Mouse (Mus musculus): ENCODE results near the gene Mrtfb.

Mrtfb gene

GRCm38 (mm10) chr16:13400375-13400774, 144.1 kb downstream of the Mrtfb start:
- no peak for DNase-seq (ENCODE audit: low read depth in 2 of 2, low spot score in 2 of 2)

DNA sequence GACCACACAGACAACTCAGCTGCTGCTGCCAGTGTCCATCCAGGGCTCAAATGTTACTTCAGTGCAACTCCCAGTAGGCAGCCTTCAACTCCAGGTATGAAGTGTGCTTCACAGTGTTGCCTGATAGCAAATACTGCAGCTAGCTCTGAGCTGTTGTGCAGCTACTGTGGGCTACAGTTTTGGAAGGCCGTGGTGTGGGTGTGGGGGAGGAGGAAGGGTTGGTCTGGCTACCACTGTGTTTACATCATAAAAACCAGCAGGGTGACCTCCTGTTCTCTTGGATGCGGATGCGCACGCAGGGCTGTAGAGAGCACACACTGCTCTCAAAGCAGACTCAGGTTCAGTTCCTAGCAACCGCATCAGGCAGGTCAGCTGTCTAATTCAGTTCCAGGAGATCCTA, 145.3 kb downstream of the Mrtfb start:
- DNase-seq (ENCODE audit: low read depth in 2 of 2, low spot score in 2 of 2) = no peak

- DNase-seq (ENCODE audit: low read depth in 2 of 2, low spot score in 2 of 2) = no peak
Measured at GRCm38 (mm10) chr16:13404656-13405055, 148.4 kb downstream of the Mrtfb start.

- no peak for DNase-seq (ENCODE audit: low read depth in 2 of 2, low spot score in 2 of 2)
Measured at GRCm38 (mm10) chr16:13405403-13405802, 149.1 kb downstream of the Mrtfb start.

DNA sequence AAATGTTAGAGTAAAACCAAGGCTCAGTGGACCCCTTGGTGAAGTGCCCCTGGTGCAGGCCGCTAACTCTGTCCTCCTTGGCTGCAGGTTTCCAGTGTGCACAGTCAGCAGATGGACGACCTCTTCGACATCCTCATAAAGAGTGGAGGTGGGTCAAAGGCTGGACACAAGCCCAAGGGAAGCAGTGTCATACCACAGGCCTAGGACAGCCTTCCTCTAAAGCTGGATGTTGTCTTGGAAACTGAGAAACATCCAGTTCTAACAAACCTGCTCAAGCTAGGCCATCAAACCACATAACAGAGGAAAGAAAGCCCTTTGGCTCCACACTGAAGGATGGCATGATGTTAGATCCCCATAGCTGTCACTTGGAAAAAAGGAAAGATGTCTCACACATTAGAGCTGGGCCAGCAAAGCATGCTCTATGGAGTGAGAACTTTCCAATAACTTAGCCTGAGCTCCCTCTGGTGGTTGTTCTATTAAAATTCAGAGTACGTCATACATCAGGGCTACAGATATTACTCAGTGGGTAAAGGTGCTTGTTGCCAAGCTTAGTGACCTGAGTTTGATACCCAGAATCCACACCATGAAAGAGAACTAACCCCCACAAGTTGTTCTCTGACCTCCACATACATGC, 153.4 kb downstream of the Mrtfb start:
- DNase-seq (ENCODE audit: low read depth in 2 of 2, low spot score in 2 of 2) = peak in 1 of 2 experiments; percentile 21

GRCm38 (mm10) chr16:13410760-13411159, 154.5 kb downstream of the Mrtfb start:
- DNase-seq (ENCODE audit: low read depth in 2 of 2, low spot score in 2 of 2) = no peak

- DNase-seq (ENCODE audit: low read depth in 2 of 2, low spot score in 2 of 2) = no peak
Measured at GRCm38 (mm10) chr16:13411531-13411930, 155.2 kb downstream of the Mrtfb start.

DNA sequence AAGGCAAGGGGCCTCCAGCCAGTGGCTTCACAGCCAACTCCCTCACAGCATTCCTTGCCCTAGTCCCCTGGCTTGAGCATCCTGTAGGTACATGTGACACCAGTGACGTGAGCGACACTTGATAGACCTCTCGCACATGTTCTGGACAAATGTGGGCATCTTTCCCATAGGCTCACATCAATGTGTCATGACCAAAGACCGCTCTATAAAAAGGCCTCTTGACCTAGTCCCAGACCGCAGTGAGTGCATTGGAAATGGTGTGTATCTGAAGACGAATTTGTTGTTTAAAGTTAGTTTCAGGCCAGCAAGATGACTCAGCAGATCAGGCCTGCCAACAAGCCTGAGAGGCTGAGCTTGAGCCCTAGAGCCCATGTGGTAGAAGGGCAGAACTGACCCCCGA, 158.3 kb downstream of the Mrtfb start:
- no peak for DNase-seq (ENCODE audit: low read depth in 2 of 2, low spot score in 2 of 2)

DNA sequence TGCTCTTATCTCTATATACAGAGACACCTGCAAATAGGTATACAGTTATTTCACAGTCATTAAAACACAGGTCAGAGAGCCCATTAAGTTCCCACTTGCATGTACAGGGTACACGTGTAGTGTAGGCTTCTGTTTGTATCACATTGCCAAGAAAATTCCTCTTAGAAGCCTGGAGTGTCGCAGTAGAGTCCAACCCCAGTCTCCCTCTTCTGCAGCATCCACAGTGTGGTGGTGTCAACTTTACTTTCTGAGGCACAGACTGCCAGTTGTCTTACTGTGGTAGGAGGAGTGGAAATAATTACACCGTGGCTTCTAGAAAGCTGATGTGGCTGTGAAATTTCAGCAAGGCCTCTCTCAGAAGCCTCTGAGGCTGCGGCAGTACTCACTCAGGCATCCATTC, 158.7 kb downstream of the Mrtfb start:
- DNase-seq (ENCODE audit: low read depth in 2 of 2, low spot score in 2 of 2) = no peak

GRCm38 (mm10) chr16:13415465-13415864, 159.2 kb downstream of the Mrtfb start:
- DNase-seq (ENCODE audit: low read depth in 2 of 2, low spot score in 2 of 2) = no peak

- DNase-seq (ENCODE audit: low read depth in 2 of 2, low spot score in 2 of 2) = no peak
Measured at GRCm38 (mm10) chr16:13416465-13416864, 160.2 kb downstream of the Mrtfb start.

DNA sequence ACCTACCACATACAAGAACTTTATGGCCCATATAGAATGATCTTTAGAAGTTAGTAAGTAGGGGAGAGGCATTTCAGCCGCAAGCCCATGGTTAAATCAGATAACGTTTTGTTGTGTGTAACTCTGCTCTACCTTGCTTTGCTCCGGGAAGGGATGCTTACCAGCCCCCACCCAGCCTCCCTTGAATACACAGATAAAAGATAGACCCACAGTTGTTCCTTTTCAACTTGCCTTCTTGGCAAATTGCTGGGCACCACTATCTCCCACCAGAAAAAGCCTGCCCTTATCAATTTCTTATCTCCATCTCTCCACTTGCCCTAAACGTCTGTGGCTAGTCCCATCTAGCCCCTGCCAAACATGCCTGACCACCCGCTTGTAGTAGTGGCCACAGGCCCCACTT, 161.6 kb downstream of the Mrtfb start:
- no peak for DNase-seq (ENCODE audit: low read depth in 2 of 2, low spot score in 2 of 2)

GRCm38 (mm10) chr16:13419752-13420151, 163.5 kb downstream of the Mrtfb start:
- no peak for DNase-seq (ENCODE audit: low read depth in 2 of 2, low spot score in 2 of 2)

DNA sequence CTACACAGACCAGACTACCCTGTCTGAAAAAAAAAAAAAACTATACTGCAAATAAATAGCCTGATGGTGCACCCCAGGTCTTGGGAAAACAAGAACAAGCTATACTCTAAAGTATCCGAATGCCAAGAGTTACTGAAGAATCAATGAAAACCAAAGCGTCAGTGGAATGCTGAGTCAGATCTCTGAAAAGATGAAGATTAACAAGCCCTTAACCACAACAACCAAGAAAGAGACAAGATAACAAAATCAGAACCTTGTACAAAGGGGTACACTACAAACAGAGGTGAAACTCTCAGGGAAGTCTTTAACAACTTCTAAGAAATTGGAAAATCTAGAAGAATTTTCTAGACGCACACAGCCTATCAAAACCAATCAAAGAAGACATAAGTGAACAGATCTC, 166.2 kb downstream of the Mrtfb start:
- DNase-seq (ENCODE audit: low read depth in 2 of 2, low spot score in 2 of 2) = no peak

DNA sequence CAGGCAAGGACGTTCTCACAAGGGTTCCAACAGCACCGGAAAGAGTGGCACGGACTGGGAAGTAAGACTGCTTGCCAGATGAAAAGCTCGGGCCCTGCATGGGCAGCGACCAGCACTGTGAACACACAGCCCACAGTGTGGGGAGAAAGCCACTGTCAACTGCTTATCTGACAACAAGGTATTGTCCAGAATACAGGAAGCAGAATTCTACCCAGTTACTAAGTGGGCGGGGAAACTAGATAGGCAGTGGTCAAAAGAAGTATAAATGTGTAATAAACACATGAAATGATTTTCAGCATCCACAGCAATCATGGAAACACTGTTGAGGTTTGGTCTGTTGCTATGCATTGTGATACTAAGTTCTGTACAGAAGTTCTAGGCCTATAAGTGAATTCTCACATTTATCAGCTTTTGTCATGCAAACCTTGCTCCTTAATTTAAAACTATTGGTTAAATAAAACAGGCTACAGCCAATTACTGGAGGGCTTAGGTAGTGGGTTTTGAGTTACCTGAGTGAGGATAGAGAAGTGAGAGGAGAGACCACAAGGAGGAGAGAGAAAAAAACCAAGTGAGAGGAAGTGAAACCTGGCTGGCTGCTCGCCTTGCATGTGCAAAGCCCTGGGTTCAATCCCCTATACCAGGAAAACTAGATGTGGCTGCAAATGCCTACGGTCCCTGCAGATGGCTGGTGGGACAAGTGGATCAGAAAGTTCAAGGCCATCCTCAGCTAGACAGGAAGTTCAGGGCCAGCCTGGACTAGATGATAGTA, 167.5 kb downstream of the Mrtfb start:
- DNase-seq (ENCODE audit: low read depth in 2 of 2, low spot score in 2 of 2) = no peak

DNA sequence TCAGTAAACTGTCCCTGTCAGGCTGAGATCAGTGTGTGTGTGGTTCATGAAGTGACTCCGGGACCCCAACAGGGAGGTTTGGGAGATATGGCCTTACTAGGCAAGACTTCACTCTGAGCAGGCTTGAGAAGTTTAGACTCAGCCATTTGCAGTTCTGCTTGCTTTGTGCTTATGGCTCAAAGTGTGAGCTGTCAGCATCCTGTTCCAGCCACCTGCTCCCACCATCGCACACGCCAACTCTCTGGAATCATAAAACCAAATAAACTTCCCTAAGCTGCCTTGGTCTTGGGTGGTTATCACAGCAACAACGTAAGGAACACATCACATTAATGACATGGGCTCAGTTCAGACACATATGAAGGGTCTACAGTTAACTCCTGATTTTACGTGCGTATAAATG, 169.5 kb downstream of the Mrtfb start:
- DNase-seq (ENCODE audit: low read depth in 2 of 2, low spot score in 2 of 2) = no peak

DNA sequence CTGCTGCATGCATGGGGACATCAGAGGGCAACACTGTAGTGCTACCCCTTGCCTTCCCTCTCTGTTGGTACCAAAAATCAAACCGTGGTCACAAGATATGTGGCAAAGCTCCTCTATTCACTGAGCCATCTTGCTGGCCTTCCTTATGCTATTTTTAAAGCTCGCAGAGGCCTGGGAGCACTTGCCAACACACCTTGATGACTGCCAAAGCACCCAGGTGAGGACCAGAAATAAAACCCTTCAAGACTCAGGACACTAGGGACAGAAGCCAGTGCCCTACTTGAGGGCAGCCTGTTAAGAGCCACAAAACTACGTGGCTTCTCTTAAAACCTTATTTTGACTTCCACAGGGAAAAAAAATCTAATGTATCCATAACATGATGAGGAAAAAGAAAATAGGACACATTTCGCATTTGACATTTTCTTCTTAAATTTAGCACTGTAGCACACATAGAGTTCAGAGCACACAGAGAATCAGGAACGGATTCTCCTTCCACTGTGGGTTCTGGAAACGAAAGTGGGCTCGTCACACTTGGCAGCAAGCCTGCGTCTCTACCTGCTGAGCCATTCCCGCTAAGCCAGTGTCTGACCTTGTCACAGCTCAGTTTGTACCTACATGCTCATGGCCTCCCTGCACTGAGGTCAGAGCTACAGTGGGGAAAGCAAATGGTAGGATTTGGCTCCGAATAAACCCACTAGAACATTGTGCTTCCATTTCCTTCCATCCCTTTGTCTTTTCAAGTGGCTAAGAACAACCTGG, 170.7 kb downstream of the Mrtfb start:
- DNase-seq (ENCODE audit: low read depth in 2 of 2, low spot score in 2 of 2) = no peak

- DNase-seq (ENCODE audit: low read depth in 2 of 2, low spot score in 2 of 2) = no peak
Measured at GRCm38 (mm10) chr16:13428077-13428476, 171.8 kb downstream of the Mrtfb start.

DNA sequence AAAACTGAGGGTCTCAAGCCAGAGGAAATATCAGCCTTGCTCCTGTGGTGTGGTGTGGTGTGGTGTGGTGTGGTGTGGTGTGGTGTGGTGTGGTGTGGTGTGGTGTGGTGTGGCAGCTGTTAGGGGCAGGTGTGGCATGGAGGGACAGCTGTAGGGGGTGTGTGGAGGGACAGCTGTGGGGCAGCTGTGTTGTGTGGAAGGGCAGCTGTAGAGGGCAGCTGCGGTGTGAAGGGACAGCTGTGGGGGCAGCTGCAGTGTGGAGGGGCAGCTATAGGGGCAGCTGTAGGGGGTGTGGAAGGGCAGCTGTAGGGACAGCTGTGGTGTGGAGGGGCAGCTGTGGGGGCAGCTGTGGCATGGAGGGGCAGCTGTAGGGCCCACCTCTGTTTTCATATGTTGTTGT, 172.5 kb downstream of the Mrtfb start:
- DNase-seq (ENCODE audit: low read depth in 2 of 2, low spot score in 2 of 2) = no peak

DNA sequence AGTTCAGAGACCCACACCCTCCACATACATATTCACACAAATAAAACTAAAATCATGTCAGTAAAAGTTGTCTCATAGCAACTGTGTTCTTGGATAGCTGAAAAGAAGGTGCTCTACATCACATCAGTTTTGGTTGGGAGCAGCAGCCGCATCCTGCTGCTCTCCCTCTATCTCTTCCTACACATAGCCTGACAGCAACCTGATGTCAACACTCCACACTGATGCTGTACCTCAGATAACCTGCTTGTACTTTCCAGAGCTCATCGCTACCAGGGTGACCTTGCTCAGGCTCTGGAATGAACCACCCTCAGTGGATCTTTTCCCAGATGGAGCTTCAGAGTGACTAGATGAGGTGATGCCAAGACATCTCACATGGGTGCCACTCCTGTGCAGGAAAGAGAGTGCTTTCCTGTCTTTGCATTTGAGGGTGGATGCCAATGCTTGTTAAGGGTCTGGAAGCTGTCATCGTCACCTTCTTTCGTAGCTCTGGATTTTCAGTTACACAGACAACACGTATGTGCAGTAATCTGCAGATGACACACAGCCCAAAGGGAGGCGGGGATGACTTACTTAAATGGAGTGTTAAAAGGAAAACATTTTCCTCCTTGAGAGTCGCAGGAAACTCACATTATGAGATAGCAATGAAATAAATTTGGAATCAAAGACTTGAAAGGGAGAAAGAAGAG, 173.8 kb downstream of the Mrtfb start:
- no peak for DNase-seq (ENCODE audit: low read depth in 2 of 2, low spot score in 2 of 2)

GRCm38 (mm10) chr16:13430940-13431339, 174.7 kb downstream of the Mrtfb start:
- DNase-seq (ENCODE audit: low read depth in 2 of 2, low spot score in 2 of 2) = no peak

DNA sequence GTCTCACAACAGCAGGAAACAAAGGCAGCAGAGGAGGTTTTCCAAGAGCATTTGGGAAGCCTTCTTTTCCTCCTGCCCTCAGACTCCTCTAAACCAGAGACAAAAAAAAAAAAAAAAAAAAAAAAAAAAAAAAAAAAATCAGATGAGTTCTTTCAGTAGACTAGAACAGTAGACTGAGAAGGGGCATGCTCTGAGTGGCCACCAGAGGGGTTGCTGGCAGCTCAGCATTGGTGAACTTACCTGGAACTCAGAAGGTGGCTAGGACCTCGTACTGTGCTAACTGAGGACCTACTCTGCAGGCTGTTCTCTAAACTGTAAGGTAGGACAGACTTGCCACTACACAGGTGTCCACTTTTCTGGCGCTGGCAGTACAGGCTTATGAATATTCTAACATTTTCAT, 179.3 kb downstream of the Mrtfb start:
- DNase-seq (ENCODE audit: low read depth in 2 of 2, low spot score in 2 of 2) = no peak
